Mouse (Mus musculus): ENCODE data around the gene Spaca4. TPM values are rescaled to one million over a fixed set of nuclear protein-coding genes. Genes with fewer than 3 reads are reported as not detected.

Gene Spaca4
- polyA plus RNA-seq, 1 experiment from 2014 or later = not detected

- 11% methylated on average over 16 of the region's 16 CpGs for WGBS
- no peak overlapping the region for H3K4me2 ChIP-seq
- H3K36me3 ChIP-seq = peaks cover 35% of the 10 kb centered on the region
- no peak overlapping the region for H3K9ac ChIP-seq (replicated peaks)
- no peaks in the 10 kb centered on the region for H3K9me3 ChIP-seq
- H3K4me1 ChIP-seq (replicated peaks) = peaks cover 13% of the 10 kb centered on the region
- peak overlapping the region; percentile 67 for H3K27ac ChIP-seq
- peak; percentile 22 for ATAC-seq (ENCODE audit: insufficient number of reproducible peaks, insufficient read depth, low FRiP score, low TSS enrichment, low read depth)
- H3K27me3 ChIP-seq = no peaks in the 10 kb centered on the region
- H3K4me3 ChIP-seq (replicated peaks) = peak overlapping the region; percentile 4; the same call in 1 of the 2 replicates
These were observed 5.3 kb upstream of the Spaca4 start for GRCm38 (mm10) chr7:45730727-45731431.

- 87% methylated on average over 3 of the region's 3 CpGs for WGBS
- H3K4me3 ChIP-seq (replicated peaks) = no peak overlapping the region
- no peaks in the 10 kb centered on the region for H3K9me3 ChIP-seq
- no peak overlapping the region for H3K27ac ChIP-seq
- no peak overlapping the region for H3K4me2 ChIP-seq
- H3K27me3 ChIP-seq = no peaks in the 10 kb centered on the region
- no peak for ATAC-seq (ENCODE audit: insufficient number of reproducible peaks, insufficient read depth, low FRiP score, low TSS enrichment, low read depth)
- H3K9ac ChIP-seq (replicated peaks) = no peak overlapping the region
- H3K4me1 ChIP-seq (replicated peaks) = peaks cover 13% of the 10 kb centered on the region
- H3K36me3 ChIP-seq = peaks cover 67% of the 10 kb centered on the region
These were observed 2.0 kb upstream of the Spaca4 start for GRCm38 (mm10) chr7:45727625-45728024.

- no peaks in the 10 kb centered on the region for H3K9me3 ChIP-seq
- no peaks in the 10 kb centered on the region for H3K27me3 ChIP-seq
- H3K4me1 ChIP-seq (replicated peaks) = peaks cover 13% of the 10 kb centered on the region
- no peak overlapping the region for H3K27ac ChIP-seq
- 0 out of 2 replicates have a peak overlapping the region, but pooled peaks have one; percentile 27 for H3K9ac ChIP-seq (replicated peaks)
- ATAC-seq (ENCODE audit: insufficient number of reproducible peaks, insufficient read depth, low FRiP score, low TSS enrichment, low read depth) = no peak
- peaks cover 79% of the 10 kb centered on the region for H3K36me3 ChIP-seq
- H3K4me2 ChIP-seq = no peak overlapping the region
- no peak overlapping the region for H3K4me3 ChIP-seq (replicated peaks)
- 92% methylated on average over 10 of the region's 10 CpGs for WGBS
These were observed 806 bp upstream of the Spaca4 start for GRCm38 (mm10) chr7:45726419-45726818.

GRCm38 (mm10) chr7:45725151-45725550 is 462 bp downstream of the Spaca4 start:
- WGBS = 91% methylated on average over 9 of the region's 9 CpGs
- Histone ChIP-seq H3K4me3 (replicated peaks) (no peak overlapping the region), H3K4me2 (no peak overlapping the region), H3K9ac (replicated peaks) (no peak overlapping the region), H3K4me1 (replicated peaks) (peaks cover 3% of the 10 kb centered on the region), H3K27ac (no peak overlapping the region), H3K36me3 (peaks cover 92% of the 10 kb centered on the region), H3K27me3 (no peaks in the 10 kb centered on the region), H3K9me3 (no peaks in the 10 kb centered on the region)
- ATAC-seq (ENCODE audit: insufficient number of reproducible peaks, insufficient read depth, low FRiP score, low TSS enrichment, low read depth) = no peak

- Histone ChIP-seq H3K4me1 (replicated peaks) (peaks cover 17% of the 10 kb centered on the region), H3K9me3 (no peaks in the 10 kb centered on the region)
- no peak for ATAC-seq (ENCODE audit: insufficient number of reproducible peaks, insufficient read depth, low FRiP score, low TSS enrichment, low read depth)
These were observed 1.8 kb downstream of the Spaca4 start for GRCm38 (mm10) chr7:45723781-45724180.

GRCm38 (mm10) chr7:45723301-45723700 is 2.3 kb downstream of the Spaca4 start:
- H3K4me2 ChIP-seq = no peak overlapping the region
- no peaks in the 10 kb centered on the region for H3K27me3 ChIP-seq
- no peak overlapping the region; the same call in 1 of the 2 replicates for H3K4me3 ChIP-seq (replicated peaks)
- no peak overlapping the region for H3K27ac ChIP-seq
- 86% methylated on average over 4 of the region's 4 CpGs for WGBS
- no peak for ATAC-seq (ENCODE audit: insufficient number of reproducible peaks, insufficient read depth, low FRiP score, low TSS enrichment, low read depth)
- no peaks in the 10 kb centered on the region for H3K9me3 ChIP-seq
- H3K36me3 ChIP-seq = peaks cover 88% of the 10 kb centered on the region
- H3K4me1 ChIP-seq (replicated peaks) = peaks cover 18% of the 10 kb centered on the region
- no peak overlapping the region for H3K9ac ChIP-seq (replicated peaks)

More at GRCm38 (mm10) chr7:45723781-45724180, 1.8 kb downstream of the Spaca4 start:
- Histone ChIP-seq H3K4me3 (replicated peaks) (no peak overlapping the region), H3K4me2 (no peak overlapping the region), H3K9ac (replicated peaks) (no peak overlapping the region), H3K36me3 (peaks cover 90% of the 10 kb centered on the region), H3K27ac (no peak overlapping the region), H3K27me3 (no peaks in the 10 kb centered on the region)
- 92% methylated on average over 14 of the region's 14 CpGs for WGBS

- H3K4me3 ChIP-seq (replicated peaks) = no peak overlapping the region
- no peak overlapping the region for H3K27ac ChIP-seq
- ATAC-seq (ENCODE audit: insufficient number of reproducible peaks, insufficient read depth, low FRiP score, low TSS enrichment, low read depth) = no peak
- H3K27me3 ChIP-seq = no peaks in the 10 kb centered on the region
- H3K4me2 ChIP-seq = no peak overlapping the region
- H3K36me3 ChIP-seq = peaks cover 83% of the 10 kb centered on the region
- no peak overlapping the region for H3K9ac ChIP-seq (replicated peaks)
- 79% methylated on average over 12 of the region's 13 CpGs for WGBS
- H3K4me1 ChIP-seq (replicated peaks) = peaks cover 18% of the 10 kb centered on the region
- H3K9me3 ChIP-seq = no peaks in the 10 kb centered on the region
These were observed 3.3 kb downstream of the Spaca4 start for GRCm38 (mm10) chr7:45722348-45722713.

GRCm38 (mm10) chr7:45721642-45722347 is 3.8 kb downstream of the Spaca4 start:
- H3K4me3 ChIP-seq (replicated peaks) = no peak overlapping the region
- H3K27ac ChIP-seq = 0 out of 2 replicates have a peak overlapping the region, but pooled peaks have one; percentile 23

GRCm38 (mm10) chr7:45721234-45721571 is 4.4 kb downstream of the Spaca4 start:
- H3K9ac ChIP-seq (replicated peaks) = no peak overlapping the region
- H3K4me2 ChIP-seq = no peak overlapping the region
- H3K4me1 ChIP-seq (replicated peaks) = peaks cover 28% of the 10 kb centered on the region
- no peaks in the 10 kb centered on the region for H3K27me3 ChIP-seq
- no peak overlapping the region for H3K27ac ChIP-seq
- no peak for ATAC-seq (ENCODE audit: insufficient number of reproducible peaks, insufficient read depth, low FRiP score, low TSS enrichment, low read depth)
- peaks cover 72% of the 10 kb centered on the region for H3K36me3 ChIP-seq
- H3K4me3 ChIP-seq (replicated peaks) = 0 out of 2 replicates have a peak overlapping the region, but pooled peaks have one; percentile 4
- 82% methylated on average over 7 of the region's 7 CpGs for WGBS
- no peaks in the 10 kb centered on the region for H3K9me3 ChIP-seq

More at GRCm38 (mm10) chr7:45721642-45722347, 3.8 kb downstream of the Spaca4 start:
- Histone ChIP-seq H3K36me3 (peaks cover 78% of the 10 kb centered on the region), H3K4me1 (replicated peaks) (peaks cover 22% of the 10 kb centered on the region), H3K9ac (replicated peaks) (no peak overlapping the region), H3K27me3 (no peaks in the 10 kb centered on the region), H3K4me2 (no peak overlapping the region), H3K9me3 (no peaks in the 10 kb centered on the region)
- 62% methylated on average over 13 of the region's 13 CpGs for WGBS
- no peak for ATAC-seq (ENCODE audit: insufficient number of reproducible peaks, insufficient read depth, low FRiP score, low TSS enrichment, low read depth)

- 84% methylated on average over 14 of the region's 14 CpGs for WGBS
- H3K36me3 ChIP-seq = peaks cover 66% of the 10 kb centered on the region
- peaks cover 33% of the 10 kb centered on the region for H3K4me1 ChIP-seq (replicated peaks)
- H3K9ac ChIP-seq (replicated peaks) = no peak within 1 kb of the TSS
- peak within 1 kb of the TSS; percentile 98; the same call in 1 of the 2 replicates for H3K4me2 ChIP-seq
- ATAC-seq (ENCODE audit: insufficient number of reproducible peaks, insufficient read depth, low FRiP score, low TSS enrichment, low read depth) = no peak
- H3K9me3 ChIP-seq = no peaks in the 10 kb centered on the region
- H3K27ac ChIP-seq = 0 out of 2 replicates have a peak within 1 kb of the TSS, but pooled peaks have one; percentile 23
- no peaks in the 10 kb centered on the region for H3K27me3 ChIP-seq
- H3K4me3 ChIP-seq (replicated peaks) = 0 out of 2 replicates have a peak within 1 kb of the TSS, but pooled peaks have one; percentile 4
These were observed 5.0 kb downstream of the Spaca4 start, which contains the start of gene Fam83e for GRCm38 (mm10) chr7:45720413-45721233. Gene Fam83e, plus strand, starts transcription at chr7:45721212.

All from limb, embryonic 12.5 days (tissue).